Mouse (Mus musculus): Measurements from ENCODE around the gene Vil1.
"Not testable (repeated sequence)": the region's sequence is repeated elsewhere in the genome, so short reads cannot be mapped to it uniquely, and the experiment has no call there.

Vil1 gene

GRCm38 (mm10) chr1:74387386-74387988 lies 21.7 kb upstream of the Vil1 start:
- DNase-seq (ENCODE audit: low read depth, low spot score), result no peak

GRCm38 (mm10) chr1:74388398-74388920 lies 20.7 kb upstream of the Vil1 start:
- no peak for DNase-seq (ENCODE audit: low read depth, low spot score)

GRCm38 (mm10) chr1:74389831-74390286 lies 19.3 kb upstream of the Vil1 start:
- peak; percentile 80 for DNase-seq (ENCODE audit: low read depth, low spot score)

- DNase-seq (ENCODE audit: low read depth, low spot score), result peak; percentile 85
These were observed 18.8 kb upstream of the Vil1 start for GRCm38 (mm10) chr1:74390287-74390906.

- peak; percentile 94 for DNase-seq (ENCODE audit: low read depth, low spot score)
These were observed 18.0 kb upstream of the Vil1 start, which contains the start of gene Ctdsp1 for GRCm38 (mm10) chr1:74390924-74391748. Gene Ctdsp1 (plus strand): TSS chr1:74391509.

GRCm38 (mm10) chr1:74391844-74392441 lies 17.2 kb upstream of the Vil1 start:
- DNase-seq (ENCODE audit: low read depth, low spot score), result peak; percentile 74

GRCm38 (mm10) chr1:74392446-74392994 lies 16.7 kb upstream of the Vil1 start:
- DNase-seq (ENCODE audit: low read depth, low spot score), result no peak

GRCm38 (mm10) chr1:74393010-74393409 lies 16.2 kb upstream of the Vil1 start:
- DNase-seq (ENCODE audit: low read depth, low spot score), result no peak

- DNase-seq (ENCODE audit: low read depth, low spot score), result no peak
These were observed 15.5 kb upstream of the Vil1 start for GRCm38 (mm10) chr1:74393697-74394096.

- DNase-seq (ENCODE audit: low read depth, low spot score), result no peak
These were observed 14.9 kb upstream of the Vil1 start for GRCm38 (mm10) chr1:74394311-74394710.

GRCm38 (mm10) chr1:74394858-74395257 lies 14.3 kb upstream of the Vil1 start:
- DNase-seq (ENCODE audit: low read depth, low spot score), result no peak

GRCm38 (mm10) chr1:74395290-74395689 lies 13.9 kb upstream of the Vil1 start:
- DNase-seq (ENCODE audit: low read depth, low spot score), result no peak

GRCm38 (mm10) chr1:74396456-74397222 lies 12.5 kb upstream of the Vil1 start:
- not testable (repeated sequence) for DNase-seq (ENCODE audit: low read depth, low spot score)

- DNase-seq (ENCODE audit: low read depth, low spot score), result peak; percentile 91
These were observed 11.8 kb upstream of the Vil1 start for GRCm38 (mm10) chr1:74397268-74397918.

GRCm38 (mm10) chr1:74397919-74398451 lies 11.2 kb upstream of the Vil1 start:
- peak; percentile 83 for DNase-seq (ENCODE audit: low read depth, low spot score)

- no peak for DNase-seq (ENCODE audit: low read depth, low spot score)
These were observed 8.6 kb upstream of the Vil1 start for GRCm38 (mm10) chr1:74400531-74400930.

- no peak for DNase-seq (ENCODE audit: low read depth, low spot score)
These were observed 8.0 kb upstream of the Vil1 start for GRCm38 (mm10) chr1:74401015-74401702.

GRCm38 (mm10) chr1:74404206-74404605 lies 5.0 kb upstream of the Vil1 start:
- DNase-seq (ENCODE audit: low read depth, low spot score), result no peak

- no peak for DNase-seq (ENCODE audit: low read depth, low spot score)
These were observed 2.7 kb downstream of the Vil1 start for GRCm38 (mm10) chr1:74411753-74412325.
